Comparison of ENCODE assay signal across 7 mouse cellular contexts in the genomic region with DNA sequence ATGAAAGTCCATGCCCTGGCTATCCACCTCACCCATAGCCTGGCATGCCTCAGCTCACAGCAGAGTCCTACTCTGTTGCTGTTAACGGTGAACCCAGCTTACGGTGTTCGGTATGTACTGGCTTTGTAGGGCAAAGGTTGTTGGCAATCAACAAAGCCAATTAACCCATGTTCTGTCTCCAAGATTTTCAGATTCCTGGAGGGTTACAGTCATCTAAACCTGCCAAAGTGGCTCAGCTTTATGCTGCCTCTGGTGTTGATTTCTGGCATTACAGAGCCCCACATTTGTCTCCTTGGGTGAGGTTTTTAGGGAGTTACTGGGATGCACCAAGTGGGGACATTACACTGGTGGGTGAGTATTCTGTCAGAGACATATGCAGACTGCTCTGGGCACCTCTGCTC. TPM values are rescaled to one million over a fixed set of nuclear protein-coding genes. Genes with fewer than 3 reads are reported as not detected.
DNase-seq lines count a peak whose midpoint lies in the region; ATAC-seq and TF ChIP-seq lines count a peak whose summit lies in the region.

No protein-coding gene starts in this region.

- H3K9me3 ChIP-seq in G1E (replicated peaks), result no peaks in the 10 kb centered on the region

- DNase-seq in layer of hippocampus, postnatal 10 days (ENCODE audit: low spot score in 2 of 2), result peak; percentile 57 to 58
- no peak for DNase-seq in layer of hippocampus, adult 9-10 months (ENCODE audit: low spot score)
- DNase-seq in G1E (ENCODE audit: low spot score), result no peak
- peak; percentile 60 for DNase-seq in brain, adult 2 months (ENCODE audit: low read depth, low spot score)
- DNase-seq in heart, postnatal 4 days, result peak; percentile 60
- DNase-seq in lung, postnatal 36 days, result peak; percentile 72
- no peak for DNase-seq in gastrocnemius, postnatal 14 days

- no peaks in the 10 kb centered on the region for H3K27me3 ChIP-seq in G1E (ENCODE audit: insufficient read depth, low read length)

- H3K36me3 ChIP-seq in G1E (replicated peaks), result peaks cover 61% of the 10 kb centered on the region

- peak overlapping the region; percentile 77 for H3K4me3 ChIP-seq in G1E (ENCODE audit: low read depth, low read length)

- peak; percentile 96 for TF ChIP-seq CTCF in G1E (IDR thresholded peaks at IDR 0.05; ENCODE audit: low read depth, low read length)

- intact Hi-C loops in gastrocnemius, postnatal 14 days (cut with DNase I; ENCODE audit: low total_unique reads), result no loop called here

- no peak for ATAC-seq in G1E (ENCODE audit: extremely low read depth, insufficient number of reproducible peaks, low FRiP score, poor library complexity, severe bottlenecking)

- peaks cover 96% of the 10 kb centered on the region for H3K4me1 ChIP-seq in G1E (ENCODE audit: insufficient read depth, low read depth, low read length)

RNA-seq across cellular contexts. Expression of a gene that starts 1.7 kb away (rescaled TPM):
- total RNA-seq in layer of hippocampus, postnatal 10 days (2021), result 10 to 100 TPM; 23.4 to 25.7 TPM
- total RNA-seq in G1E (2014; fragmentation: Nextera tagmentation), result 99.0 and 106 TPM in 2 replicates
- 18.8 and 19.9 TPM in 2 replicates for total RNA-seq in G1E (2017)
- polyA plus RNA-seq in G1E (2012), result 287 TPM in 2 replicates
- total RNA-seq in heart, postnatal 4 days (2021), result 10 to 100 TPM; 17.3 to 19.3 TPM
- 10 to 100 TPM; 19.5 to 23.2 TPM for total RNA-seq in gastrocnemius, postnatal 14 days (2021)

Comparison
In these comparisons a context has a peak if more than half of its experiments do, and no peak if none do; other contexts are left out.
1. DNase-seq: peak in layer of hippocampus, postnatal 10 days (2 of 2), brain, adult 2 months (single experiment), heart, postnatal 4 days (single experiment) and lung, postnatal 36 days (single experiment); none in layer of hippocampus, adult 9-10 months (single experiment), G1E (single experiment) and gastrocnemius, postnatal 14 days (single experiment).